Mouse (Mus musculus): ENCODE results near the gene Rgsl1.
"Not testable (repeated sequence)": the region's sequence is repeated elsewhere in the genome, so short reads cannot be mapped to it uniquely, and the experiment has no call there.

The Rgsl1 gene

DNA sequence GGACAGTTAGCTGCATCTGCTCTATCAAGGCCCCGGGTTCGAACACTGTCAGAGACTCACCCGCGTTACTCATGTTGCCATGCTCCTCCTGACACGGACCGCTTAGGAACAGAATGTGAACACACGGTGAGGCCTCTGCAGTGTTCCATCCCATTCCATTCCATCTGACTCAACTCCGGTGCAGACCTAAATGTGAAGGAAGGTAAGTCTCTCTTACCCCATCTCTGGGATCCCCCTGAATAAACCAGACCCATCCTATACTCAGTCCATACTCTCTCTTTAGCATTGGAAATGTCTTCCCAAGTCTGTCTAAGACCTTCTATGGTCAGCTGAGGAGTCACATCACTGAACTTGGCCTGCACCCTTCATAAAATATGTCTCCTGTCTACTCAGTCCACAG lies at the start of gene Rgsl1:
TSS of gene Rgsl1 (minus strand) at position 101 of the 400 bp plus-strand sequence.
- DNase-seq (ENCODE audit: low spot score in 2 of 2), result no peak

DNA sequence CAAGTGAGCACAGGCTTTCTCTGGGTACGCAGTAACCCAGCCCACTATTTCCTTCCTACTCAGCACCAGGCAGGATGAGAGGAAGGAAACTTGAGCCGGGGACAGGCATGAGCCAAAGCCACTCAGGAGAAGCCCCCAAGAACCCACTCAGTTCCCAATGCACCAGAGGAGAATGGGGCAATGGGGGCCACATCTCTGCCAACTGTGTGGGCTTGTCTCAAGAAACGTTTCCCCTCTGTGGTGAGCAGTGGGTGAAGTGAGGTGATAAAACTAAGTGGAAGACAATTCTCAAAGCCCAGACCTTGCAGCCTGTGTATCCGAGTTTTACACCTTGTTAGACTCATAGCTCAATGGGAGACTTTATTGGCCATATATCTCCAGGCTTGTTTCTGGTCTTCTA lies 47.5 kb upstream of the Rgsl1 start, which contains the start of gene Teddm1a:
TSS of gene Teddm1a (plus strand) at position 301 of the 400 bp plus-strand sequence.
- no peak for DNase-seq (ENCODE audit: low spot score in 2 of 2)

DNA sequence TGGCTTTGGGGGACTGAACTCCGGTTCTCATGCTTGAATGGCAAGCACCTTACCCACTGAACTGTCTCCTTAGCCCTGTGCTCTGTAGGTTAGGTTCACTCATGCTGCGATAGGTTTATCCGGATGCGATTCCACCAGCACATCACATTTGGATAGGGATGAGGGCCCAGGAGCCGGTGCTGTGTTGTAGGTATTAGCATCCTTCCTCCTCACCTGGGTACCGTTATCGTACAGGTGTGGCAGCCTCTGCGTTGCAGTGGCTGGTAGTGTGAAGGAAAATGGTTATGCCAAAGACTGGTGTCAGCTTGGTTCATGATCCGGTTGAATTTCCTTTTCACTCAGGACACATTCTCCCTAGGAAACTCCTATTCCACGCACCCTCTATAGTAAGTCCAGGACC lies 46.2 kb upstream of the Rgsl1 start:
- no peak for DNase-seq (ENCODE audit: low spot score in 2 of 2)

DNA sequence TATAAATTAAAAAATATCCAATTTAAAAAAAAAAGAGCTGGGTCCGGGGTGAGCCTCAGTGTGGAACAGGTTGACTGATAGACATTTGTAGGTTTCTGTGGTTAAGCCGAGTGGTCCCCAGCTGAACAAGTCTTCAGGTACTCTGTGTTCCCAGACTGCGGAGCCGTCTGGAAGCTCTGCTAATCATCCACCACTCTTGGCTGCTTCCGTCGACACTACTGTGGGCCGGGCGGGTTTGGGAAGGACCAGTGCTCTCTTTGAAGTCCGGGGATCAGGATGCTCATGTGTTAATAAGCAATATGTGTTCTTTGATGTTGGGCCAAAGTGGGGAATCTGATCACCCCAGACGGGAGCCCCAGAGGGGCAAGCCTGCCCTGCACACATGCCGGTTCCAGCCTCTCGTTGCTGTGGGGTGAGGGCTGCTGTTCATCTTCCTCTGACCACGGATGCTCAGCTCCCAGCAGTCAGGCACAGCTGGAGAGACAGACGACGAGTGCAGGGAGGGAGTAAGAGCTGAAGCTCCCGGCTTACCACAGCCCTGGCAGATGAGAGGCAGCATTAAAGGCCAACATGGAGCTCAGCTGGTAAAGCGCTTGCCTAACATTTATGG lies 42.2 kb upstream of the Rgsl1 start:
- no peak for DNase-seq (ENCODE audit: low spot score in 2 of 2)

DNA sequence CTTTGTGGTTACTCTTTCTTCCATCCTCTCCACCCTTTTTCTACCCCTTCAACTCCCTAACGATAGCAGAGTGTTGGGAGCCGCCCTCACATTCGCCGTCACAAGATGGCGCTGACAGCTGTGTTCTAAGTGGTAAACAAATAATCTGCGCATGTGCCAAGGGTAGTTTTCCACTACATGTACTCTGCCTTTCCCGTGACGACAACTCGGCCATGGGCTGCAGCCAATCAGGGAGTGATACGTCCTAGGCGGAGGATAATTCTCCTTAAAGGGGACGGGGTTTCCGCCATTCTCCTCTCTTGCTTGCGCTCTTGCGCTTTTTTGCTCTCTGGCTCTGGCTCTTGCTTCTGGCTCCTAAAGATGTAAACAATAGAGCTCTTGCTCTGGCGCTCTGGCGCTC lies 36.4 kb upstream of the Rgsl1 start:
- DNase-seq (ENCODE audit: low spot score in 2 of 2), result not testable (repeated sequence)

DNA sequence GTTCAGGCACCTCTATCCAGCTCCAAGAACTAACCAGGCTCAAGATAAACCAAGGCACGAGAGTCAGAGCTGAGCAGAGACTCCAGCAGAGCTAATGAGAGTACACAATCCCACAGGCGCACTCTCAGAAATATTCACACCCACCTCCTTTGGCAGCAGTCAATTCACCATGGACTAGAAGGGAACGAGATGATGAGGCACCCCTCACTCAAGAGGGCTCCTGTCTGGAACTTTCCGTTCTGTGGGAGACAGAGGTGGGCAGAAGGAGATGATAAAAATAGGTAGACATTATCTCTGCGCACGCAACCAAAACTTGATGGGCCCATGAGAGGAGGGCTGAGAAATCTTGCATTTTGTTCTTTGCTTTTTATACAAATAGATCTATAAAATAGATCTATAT lies 30.1 kb upstream of the Rgsl1 start, which contains the start of gene Teddm1b:
TSS of gene Teddm1b (plus strand) at position 301 of the 400 bp plus-strand sequence.
- DNase-seq (ENCODE audit: low spot score in 2 of 2), result no peak

DNA sequence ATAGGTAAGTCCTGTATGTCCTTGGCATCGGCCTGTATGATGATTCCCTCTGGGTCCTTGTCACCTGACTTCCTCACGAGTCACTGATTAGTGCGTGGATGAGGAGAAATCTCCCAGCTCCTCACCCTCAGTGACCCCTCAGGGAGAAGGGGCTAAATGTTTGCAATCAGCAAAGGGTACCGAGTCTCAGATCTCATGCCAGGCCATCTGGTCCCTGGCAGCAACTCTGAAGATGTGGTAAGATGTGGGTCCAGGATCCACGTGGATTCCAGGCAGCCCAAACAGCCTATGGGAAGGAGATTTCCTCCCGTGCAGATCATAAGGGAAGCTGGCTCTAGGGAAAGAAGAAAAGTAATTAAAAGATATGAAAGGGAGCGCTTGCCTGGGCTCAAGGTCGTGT lies 12.0 kb upstream of the Rgsl1 start:
- DNase-seq (ENCODE audit: low spot score in 2 of 2), result no peak

DNA sequence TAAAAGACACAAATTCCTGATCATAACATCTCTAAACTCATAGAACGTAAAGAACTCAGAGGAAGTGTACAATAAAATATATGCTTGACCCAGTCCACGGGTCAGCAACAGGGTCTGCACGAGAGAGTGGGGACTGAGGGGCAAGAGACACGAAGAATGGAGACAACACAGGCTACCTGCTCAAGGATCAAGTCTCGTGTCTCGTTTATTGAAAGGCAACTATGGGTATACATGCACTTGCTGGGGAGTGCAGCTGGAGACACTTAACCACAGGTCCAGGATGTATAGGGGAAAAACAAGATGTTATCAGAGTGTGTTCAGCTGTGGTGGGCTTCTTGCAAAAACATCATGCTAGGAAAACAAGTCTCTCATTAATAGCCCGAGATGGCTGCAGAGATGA lies 8.8 kb upstream of the Rgsl1 start:
- not testable (repeated sequence) for DNase-seq (ENCODE audit: low spot score in 2 of 2)

DNA sequence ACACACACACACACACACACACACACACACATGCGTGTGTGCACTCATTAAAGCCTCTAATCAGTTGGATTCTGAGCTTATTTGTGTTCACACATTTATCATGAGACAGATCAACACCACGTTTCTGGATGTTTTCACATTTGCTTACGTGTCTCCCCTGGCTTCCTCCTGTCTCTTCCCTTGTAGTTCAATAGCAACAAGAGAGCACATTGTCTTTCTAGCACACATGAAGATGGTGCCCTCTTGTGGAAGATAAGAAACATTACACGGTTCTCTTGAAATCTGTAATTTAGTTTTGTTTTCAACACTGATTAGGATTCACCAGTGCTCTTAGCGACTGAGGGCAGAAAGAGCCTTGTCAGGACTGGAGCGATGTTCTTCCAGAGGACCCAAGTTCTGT lies 2.9 kb upstream of the Rgsl1 start:
- no peak for DNase-seq (ENCODE audit: low spot score in 2 of 2)

DNA sequence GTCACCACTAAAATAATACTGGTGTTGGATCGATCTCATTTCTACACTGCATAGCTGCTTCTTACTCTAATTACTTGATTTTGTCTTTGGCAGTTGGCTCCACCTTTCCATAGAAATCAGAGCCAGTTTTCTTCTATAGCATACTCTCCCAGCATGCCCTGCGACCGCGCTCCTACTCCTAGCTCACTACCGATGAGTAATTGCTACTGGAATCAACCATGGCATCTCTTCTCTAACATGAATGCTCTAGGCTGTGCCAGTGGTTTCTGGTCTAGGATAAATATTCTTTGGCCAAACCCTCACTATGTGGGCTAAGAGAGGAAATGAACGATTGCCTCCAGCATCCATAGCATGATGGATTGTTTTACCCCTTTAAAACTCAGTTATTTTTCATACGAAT lies 2.5 kb upstream of the Rgsl1 start:
- DNase-seq (ENCODE audit: low spot score in 2 of 2), result no peak

DNA sequence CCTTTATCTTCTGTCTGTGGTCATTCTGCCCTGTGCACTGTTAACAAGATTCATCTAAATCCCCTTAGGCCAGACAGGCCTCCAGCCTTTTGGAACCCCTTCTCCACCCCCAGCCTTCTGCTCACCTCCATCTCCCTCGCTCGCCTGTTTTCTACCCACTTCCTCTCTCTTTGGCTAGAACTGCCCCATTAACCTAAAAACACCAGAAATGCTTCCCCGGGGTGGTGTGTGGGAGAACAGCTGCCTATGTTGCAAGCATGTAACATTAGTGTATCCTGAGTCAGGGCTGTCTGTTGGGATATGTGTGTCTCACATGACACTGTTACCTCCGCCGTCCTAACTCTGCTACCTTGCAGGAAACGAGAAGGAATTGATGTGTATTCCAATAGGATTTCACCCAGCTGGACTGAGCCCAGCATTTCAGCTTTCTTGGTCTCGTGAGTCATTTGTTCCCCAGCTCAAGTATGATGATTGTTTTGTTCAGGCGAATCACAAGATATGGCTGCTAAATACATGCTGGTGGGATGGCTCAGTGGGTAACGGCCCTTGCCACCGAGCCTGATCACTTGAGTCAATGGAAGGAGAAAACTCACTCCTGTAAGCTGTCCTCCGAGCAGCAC lies 1.7 kb downstream of the Rgsl1 start:
- DNase-seq (ENCODE audit: low spot score in 2 of 2), result no peak

DNA sequence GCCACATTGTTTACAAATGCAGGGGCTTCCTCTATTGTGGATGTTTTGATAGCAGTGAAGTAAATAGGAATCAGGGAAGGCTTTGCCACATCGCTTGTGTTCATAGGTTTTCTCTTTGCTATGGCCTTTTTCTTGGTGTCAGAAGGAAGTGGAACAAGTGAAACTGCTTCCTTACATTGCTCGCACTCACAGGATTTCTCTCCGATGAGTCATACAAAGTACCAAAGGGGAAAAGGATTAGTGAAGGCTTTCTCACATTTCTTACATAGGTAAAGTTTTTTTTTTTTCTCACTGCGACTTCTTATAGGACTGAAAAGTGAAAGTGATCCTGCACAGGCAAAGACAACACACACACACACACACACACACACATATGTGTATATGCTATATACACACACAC lies 7.9 kb downstream of the Rgsl1 start:
- DNase-seq (ENCODE audit: low spot score in 2 of 2), result no peak

DNA sequence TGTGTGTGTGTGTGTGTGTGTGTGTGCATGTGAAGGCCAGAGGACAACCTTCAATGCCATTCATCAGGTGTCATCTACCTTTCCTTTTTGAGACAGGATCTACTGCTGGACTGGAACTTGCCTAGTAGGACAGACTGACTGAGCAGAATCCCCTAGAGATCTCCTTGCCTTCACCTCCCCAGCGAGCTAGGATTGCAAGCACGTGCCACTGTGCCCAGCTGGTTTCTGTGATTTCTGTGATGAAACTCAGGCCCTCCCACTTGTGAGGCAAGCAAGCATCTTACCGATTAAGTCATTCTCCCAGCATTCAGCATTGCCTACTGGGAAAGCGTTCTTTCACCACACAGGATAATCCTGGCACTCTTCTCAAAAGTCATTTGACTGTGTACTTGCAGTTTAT lies 13.2 kb downstream of the Rgsl1 start:
- no peak for DNase-seq (ENCODE audit: low spot score in 2 of 2)

DNA sequence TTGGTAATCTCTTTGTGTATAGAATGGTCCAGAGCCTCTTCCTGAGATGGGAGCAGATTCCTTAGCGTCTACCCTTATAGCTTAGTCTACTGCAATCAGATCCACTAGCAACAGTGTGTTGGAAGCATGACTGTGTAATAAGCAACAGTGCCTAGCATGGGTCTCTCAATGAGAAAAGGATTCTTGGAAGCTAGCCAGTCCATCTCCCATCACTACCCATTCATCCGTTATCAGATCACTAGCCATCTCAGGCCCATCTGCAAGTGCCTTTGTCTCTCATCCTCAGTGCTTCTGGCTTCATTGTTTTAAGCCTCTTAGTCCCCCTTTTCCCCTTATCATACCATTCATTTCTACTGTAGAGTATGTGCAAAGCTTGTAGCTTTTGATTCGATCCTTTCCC lies 23.7 kb downstream of the Rgsl1 start:
- DNase-seq (ENCODE audit: low spot score in 2 of 2), result no peak

DNA sequence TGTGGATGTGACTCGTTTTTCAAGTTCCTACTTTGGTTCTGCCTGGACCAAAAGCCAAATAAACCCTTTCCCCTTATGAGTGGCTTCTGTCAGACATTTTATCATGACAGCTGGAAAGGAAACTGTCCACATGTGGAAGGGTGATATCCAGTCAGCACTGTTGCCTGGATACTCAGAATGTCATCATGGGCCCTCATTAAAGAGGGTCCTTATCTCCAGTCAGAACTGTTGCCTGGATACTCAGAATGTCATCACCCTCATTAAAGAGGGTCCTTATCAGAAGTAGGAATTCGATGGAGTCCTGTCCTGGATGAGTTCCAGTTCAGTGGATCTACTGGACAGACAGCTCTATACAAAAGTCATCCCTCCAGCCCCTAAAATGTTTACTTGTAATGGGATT lies 29.7 kb downstream of the Rgsl1 start:
- no peak for DNase-seq (ENCODE audit: low spot score in 2 of 2)

DNA sequence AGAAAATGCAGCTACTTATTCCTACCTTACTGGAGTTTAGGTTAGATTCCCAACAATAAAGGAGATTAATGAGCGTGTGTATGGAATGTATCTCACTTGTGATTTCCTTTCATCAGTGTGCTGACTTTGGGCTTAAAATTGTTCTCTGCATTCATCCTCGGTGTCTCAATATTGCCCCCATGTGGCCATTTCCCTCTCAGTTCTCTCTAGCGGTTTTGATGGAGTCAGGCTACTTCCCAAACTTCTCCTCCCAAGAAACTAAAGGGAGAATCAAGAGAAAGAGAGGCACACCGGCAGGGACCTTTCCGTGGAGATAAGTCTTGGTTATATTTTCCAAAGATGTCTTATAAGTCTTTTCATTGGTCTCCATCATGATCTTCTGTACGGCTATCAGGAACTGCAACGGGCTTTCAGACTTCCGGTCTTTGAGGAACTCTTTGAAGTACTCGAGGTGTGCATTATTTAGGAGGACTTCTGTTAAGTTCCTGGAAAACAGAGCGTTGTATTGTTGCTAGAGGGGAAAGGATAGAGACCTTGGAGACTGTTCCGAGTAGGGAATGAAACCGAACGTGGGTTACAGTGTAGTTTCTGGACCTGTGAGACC lies 36.5 kb downstream of the Rgsl1 start:
- DNase-seq (ENCODE audit: low spot score in 2 of 2), result peak; percentile 16 to 56

DNA sequence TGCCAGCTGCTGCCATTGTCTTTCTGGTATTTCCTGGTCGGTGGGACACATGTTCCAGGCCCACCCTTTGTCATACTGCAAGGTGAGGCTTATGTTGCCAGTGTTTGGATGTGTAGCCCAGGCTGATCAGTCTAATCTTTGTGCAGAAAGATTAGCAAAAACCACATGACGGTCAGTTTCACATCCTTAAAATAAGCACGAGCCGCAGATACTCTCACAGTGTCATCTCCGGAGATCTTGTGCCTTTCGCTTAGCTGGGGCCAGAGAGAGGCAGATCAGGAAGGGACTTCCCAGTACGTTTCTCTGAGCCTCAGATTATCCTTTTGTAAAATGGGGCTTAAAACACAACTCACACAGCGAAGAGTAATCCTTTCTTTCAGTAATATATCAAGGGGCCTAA lies 40.4 kb downstream of the Rgsl1 start:
- no peak for DNase-seq (ENCODE audit: low spot score in 2 of 2)

DNA sequence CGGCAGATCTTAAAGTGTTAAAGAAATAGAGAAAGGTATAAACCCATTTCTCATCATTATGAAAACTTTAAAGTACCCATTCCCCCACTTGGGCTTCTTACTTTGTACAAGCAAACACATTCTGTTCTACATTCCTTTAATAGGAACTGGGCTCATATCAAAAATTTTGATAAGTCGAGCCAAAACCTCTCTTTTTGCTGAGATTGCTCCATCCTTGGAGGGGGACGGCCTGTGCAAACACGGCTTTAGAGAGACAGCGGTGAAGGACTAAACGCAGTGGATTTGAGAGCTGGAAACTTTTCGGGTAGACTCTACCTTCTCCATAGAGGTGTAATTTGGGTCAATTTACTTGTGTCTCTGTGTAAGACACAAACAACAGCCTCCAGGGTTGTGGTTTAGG lies 41.3 kb downstream of the Rgsl1 start:
- no peak for DNase-seq (ENCODE audit: low spot score in 2 of 2)

DNA sequence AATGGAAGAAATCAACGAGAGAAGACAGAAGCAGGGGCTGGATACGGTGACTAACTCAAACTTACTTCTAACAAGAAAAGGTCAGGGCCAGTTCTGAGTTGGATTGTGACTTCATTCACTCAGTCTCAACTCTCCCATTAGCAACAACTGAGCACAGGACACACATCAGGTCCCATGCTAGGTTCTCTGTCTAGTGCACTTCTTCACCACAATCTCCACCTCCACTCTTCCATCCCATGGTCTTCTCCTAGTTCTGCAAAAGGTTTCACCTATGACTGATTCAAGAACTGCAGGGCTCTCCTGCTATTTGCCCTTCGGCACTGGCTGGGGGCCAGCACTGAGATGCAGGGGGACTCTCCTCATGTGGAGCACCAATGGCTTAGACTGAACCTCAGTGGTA lies 49.7 kb downstream of the Rgsl1 start:
- no peak for DNase-seq (ENCODE audit: low spot score in 2 of 2)

DNA sequence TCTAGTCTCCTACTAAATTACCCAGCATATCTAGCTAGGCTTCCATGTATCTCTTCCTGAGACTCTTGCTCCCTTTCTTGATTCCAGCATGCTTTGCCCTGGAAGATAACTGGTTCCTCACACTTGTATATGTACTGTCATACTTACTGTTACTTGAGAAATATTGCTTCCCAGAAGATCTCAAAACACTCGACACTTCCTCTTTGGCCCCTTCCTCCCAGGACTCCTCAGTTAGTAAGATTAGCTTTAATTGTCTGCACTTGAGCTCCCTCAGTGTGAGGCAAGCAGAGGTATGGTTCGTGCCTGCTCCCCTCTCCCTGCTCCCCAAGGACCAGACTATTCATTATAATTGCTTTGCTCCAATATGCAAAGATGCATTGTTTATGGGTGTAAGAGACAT lies 53.2 kb downstream of the Rgsl1 start:
- DNase-seq (ENCODE audit: low spot score in 2 of 2), result no peak

DNA sequence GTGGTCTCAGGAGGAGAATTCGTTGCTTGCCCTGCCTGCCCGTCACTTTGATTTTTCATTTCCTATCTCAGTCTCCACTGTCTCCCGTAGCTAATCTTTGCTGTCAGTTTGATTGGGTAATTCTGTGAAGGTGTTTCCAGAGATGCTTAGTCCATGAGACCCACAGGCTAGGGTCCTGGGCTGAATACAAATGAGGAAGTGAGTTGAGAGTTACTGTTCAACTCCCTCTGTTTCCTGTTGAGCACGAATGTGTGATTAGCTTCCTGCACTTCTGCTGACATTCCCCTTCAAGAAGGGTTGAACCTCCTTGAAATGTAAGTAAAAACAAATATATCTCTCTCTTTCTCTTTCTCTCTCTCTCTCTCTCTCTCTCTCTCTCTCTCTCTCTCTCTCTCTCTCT lies 58.3 kb downstream of the Rgsl1 start:
- DNase-seq (ENCODE audit: low spot score in 2 of 2), result no peak

DNA sequence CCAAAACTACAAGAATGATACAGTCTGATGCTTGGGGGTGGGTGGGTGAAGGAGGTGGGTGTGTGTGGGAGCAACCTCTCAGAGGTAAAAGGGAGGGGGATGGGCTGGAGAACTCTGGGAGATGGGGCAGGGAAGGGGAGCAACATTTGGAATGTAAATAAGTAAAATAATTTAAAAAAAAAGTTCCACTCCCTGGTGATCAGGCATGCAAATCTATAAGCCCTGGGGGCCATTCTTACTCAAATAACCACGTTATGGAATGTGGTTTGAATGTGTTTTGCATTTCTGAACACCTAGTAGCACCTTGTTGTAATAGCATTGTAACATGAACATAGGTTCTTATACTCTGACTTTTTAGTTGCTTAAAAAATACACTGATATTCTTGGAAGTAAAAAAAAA lies 60.6 kb downstream of the Rgsl1 start:
- no peak for DNase-seq (ENCODE audit: low spot score in 2 of 2)

DNA sequence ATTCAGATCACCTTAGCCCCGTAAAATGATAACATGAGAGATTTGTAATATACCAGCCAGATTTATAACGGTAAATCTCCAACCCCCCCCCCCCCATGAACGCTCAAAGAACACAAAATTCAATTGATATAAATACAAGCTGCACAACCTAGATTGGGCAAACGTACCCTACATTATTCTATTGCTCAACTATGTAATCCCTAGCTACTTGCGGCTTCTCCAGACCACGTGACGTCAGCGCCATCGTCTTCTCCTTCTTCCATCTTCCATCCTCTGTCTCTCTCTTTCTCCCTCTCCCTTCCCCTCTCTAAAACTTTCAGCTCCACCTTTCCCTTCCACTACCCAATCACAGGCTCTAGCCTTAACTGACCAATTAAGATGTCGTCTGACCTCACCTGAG lies 65.7 kb downstream of the Rgsl1 start:
- no peak for DNase-seq (ENCODE audit: low spot score in 2 of 2)

All from frontal cortex, postnatal 14 days (tissue).